Mouse (Mus musculus): ENCODE data around the gene Arid4a.

- TF ChIP-seq CTCF (IDR thresholded peaks at IDR 0.05; ENCODE audit: low read depth) (peak; percentile 42), EP300 (IDR thresholded peaks at IDR 0.05; ENCODE audit: low read depth) (no peak)
Measured at GRCm38 (mm10) chr12:71073113-71073730, 57.4 kb downstream of the Arid4a start.
